In genomic region chr7:28926172-28926571, GRCm38 (mm10) we compare ENCODE assay signal across 14 mouse cellular contexts. TPM values are rescaled to one million over a fixed set of nuclear protein-coding genes. Genes with fewer than 3 reads are reported as not detected.
DNase-seq lines count a peak whose midpoint lies in the region; ATAC-seq lines count a peak whose summit lies in the region.
"Had no signal": no experiment of that assay in that cellular context is flagged by ENCODE, and none has a peak within 500 bp of the region (broad histone marks: within the 10 kb centered on the region; RNA-seq: fewer than 3 reads in every experiment).

No protein-coding gene starts in this region.

- H3K27ac ChIP-seq in heart, embryonic 13.5 days (replicated peaks) = peak overlapping the region; percentile 99
- peak overlapping the region; percentile 89 for H3K27ac ChIP-seq in lung, embryonic 15.5 days
- H3K27ac ChIP-seq in limb, embryonic 12.5 days = peak overlapping the region; percentile 97; the same call in 1 of the 2 replicates
- peak overlapping the region; percentile 95 for H3K27ac ChIP-seq in stomach, embryonic 16.5 days (ENCODE audit: low read length)

- H3K9me3 ChIP-seq in heart, embryonic 13.5 days = no peaks in the 10 kb centered on the region
- H3K9me3 ChIP-seq in lung, embryonic 15.5 days = no peaks in the 10 kb centered on the region
- no peaks in the 10 kb centered on the region for H3K9me3 ChIP-seq in limb, embryonic 12.5 days
- no peaks in the 10 kb centered on the region for H3K9me3 ChIP-seq in stomach, embryonic 16.5 days (replicated peaks; ENCODE audit: control insufficient read depth, low read length)

- H3K4me1 ChIP-seq in heart, embryonic 13.5 days = peaks cover 84% of the 10 kb centered on the region
- peaks cover 81% of the 10 kb centered on the region for H3K4me1 ChIP-seq in lung, embryonic 15.5 days
- peaks cover 80% of the 10 kb centered on the region for H3K4me1 ChIP-seq in limb, embryonic 12.5 days (replicated peaks)
- peaks cover 80% of the 10 kb centered on the region for H3K4me1 ChIP-seq in stomach, embryonic 16.5 days (ENCODE audit: control insufficient read depth, insufficient read depth, low read length)

- peak overlapping the region; percentile 20 for H3K9ac ChIP-seq in heart, embryonic 13.5 days
- no peak overlapping the region; the same call in 1 of the 2 replicates for H3K9ac ChIP-seq in lung, embryonic 15.5 days
- H3K9ac ChIP-seq in limb, embryonic 12.5 days (replicated peaks) = no peak overlapping the region
- H3K9ac ChIP-seq in stomach, embryonic 16.5 days (ENCODE audit: low read length) = peak overlapping the region; percentile 11; the same call in 1 of the 2 replicates
- H3K9ac ChIP-seq: forebrain, postnatal 0 days had no signal

- H3K4me3 ChIP-seq in heart, embryonic 13.5 days = no peak overlapping the region
- no peak overlapping the region for H3K4me3 ChIP-seq in lung, embryonic 15.5 days
- no peak overlapping the region for H3K4me3 ChIP-seq in limb, embryonic 12.5 days (replicated peaks)
- H3K4me3 ChIP-seq in stomach, embryonic 16.5 days (replicated peaks; ENCODE audit: low read length) = no peak overlapping the region

- 23% methylated on average over 2 of the region's 2 CpGs for WGBS in heart, embryonic 13.5 days
- 49% methylated on average over 2 of the region's 2 CpGs for WGBS in lung, embryonic 15.5 days
- 87% methylated on average over 2 of the region's 2 CpGs for WGBS in limb, embryonic 12.5 days
- WGBS in stomach, embryonic 16.5 days = 43% methylated on average over 2 of the region's 2 CpGs

- no peak for ATAC-seq in heart, embryonic 13.5 days (ENCODE audit: extremely low read depth, insufficient number of reproducible peaks, low FRiP score, low TSS enrichment)
- no peak for ATAC-seq in lung, embryonic 15.5 days (ENCODE audit: borderline replicate concordance, extremely low read depth, low FRiP score, low TSS enrichment)
- no peak for ATAC-seq in limb, embryonic 12.5 days (ENCODE audit: insufficient number of reproducible peaks, insufficient read depth, low FRiP score, low TSS enrichment, low read depth)
- no peak for ATAC-seq in stomach, embryonic 16.5 days (ENCODE audit: insufficient read depth, low FRiP score)
- ATAC-seq: forebrain, postnatal 0 days had no signal

- H3K36me3 ChIP-seq in heart, embryonic 13.5 days = peaks cover 23% of the 10 kb centered on the region
- 0 out of 2 replicates have a peak, but pooled peaks cover 4% of the 10 kb centered on the region for H3K36me3 ChIP-seq in lung, embryonic 15.5 days
- peaks cover 7% of the 10 kb centered on the region for H3K36me3 ChIP-seq in limb, embryonic 12.5 days
- 0 out of 2 replicates have a peak, but pooled peaks cover 5% of the 10 kb centered on the region for H3K36me3 ChIP-seq in stomach, embryonic 16.5 days (ENCODE audit: control insufficient read depth, insufficient read depth, low read length)

- H3K27me3 ChIP-seq in heart, embryonic 13.5 days (replicated peaks) = no peaks in the 10 kb centered on the region
- no peaks in the 10 kb centered on the region for H3K27me3 ChIP-seq in lung, embryonic 15.5 days
- no peaks in the 10 kb centered on the region for H3K27me3 ChIP-seq in limb, embryonic 12.5 days
- no peaks in the 10 kb centered on the region for H3K27me3 ChIP-seq in stomach, embryonic 16.5 days (ENCODE audit: control insufficient read depth, insufficient read depth, low read length)
- H3K27me3 ChIP-seq: CH12.LX had no signal

- 0 out of 2 replicates have a peak overlapping the region, but pooled peaks have one; percentile 53 for H3K4me2 ChIP-seq in heart, embryonic 13.5 days
- no peak overlapping the region for H3K4me2 ChIP-seq in lung, embryonic 15.5 days
- H3K4me2 ChIP-seq in limb, embryonic 12.5 days = no peak overlapping the region
- 0 out of 2 replicates have a peak overlapping the region, but pooled peaks have one; percentile 6 for H3K4me2 ChIP-seq in stomach, embryonic 16.5 days (ENCODE audit: low read depth, low read length)

- no peak for DNase-seq in heart, adult 11 months
- no peak for DNase-seq in lung, adult 18-20 months
- DNase-seq in layer of hippocampus, adult 8-10 months (ENCODE audit: low spot score in 2 of 2) = no peak
- no peak for DNase-seq in spleen, postnatal 10 days (ENCODE audit: low spot score in 2 of 2)
- DNase-seq: cerebellum, adult 2 months; forebrain, postnatal 0 days; right cerebral cortex, adult 18-20 months; thymus, adult 18-20 months had no signal

RNA-seq across cellular contexts. Expression of gene Actn4, which starts 36.0 kb away (rescaled TPM):
- polyA plus RNA-seq in heart, embryonic 13.5 days (2015; fragmentation: Nextera tagmentation; extraction: Ambion mirVana) = 259 and 266 TPM in 2 replicates
- polyA plus RNA-seq in lung, embryonic 15.5 days (2015; fragmentation: Nextera tagmentation; extraction: Ambion mirVana) = 287 and 302 TPM in 2 replicates
- polyA plus RNA-seq in limb, embryonic 12.5 days (2016; fragmentation: Nextera tagmentation; extraction: Ambion mirVana) = 269 and 283 TPM in 2 replicates
- 413 and 449 TPM in 2 replicates for polyA plus RNA-seq in stomach, embryonic 16.5 days (2015; fragmentation: Nextera tagmentation; extraction: Ambion mirVana)
- total RNA-seq in layer of hippocampus, adult 8-10 months (2022) = 100 to 1,000 TPM; 136 to 138 (median 137) TPM

RNA-seq across cellular contexts. Expression of gene Capn12, which starts 45.0 kb away (rescaled TPM):
- 0.15 and 0.38 TPM in 2 replicates for polyA plus RNA-seq in heart, embryonic 13.5 days (2015; fragmentation: Nextera tagmentation; extraction: Ambion mirVana)
- polyA plus RNA-seq in lung, embryonic 15.5 days (2015; fragmentation: Nextera tagmentation; extraction: Ambion mirVana) = 0.29 and 0.42 TPM in 2 replicates
- 0.26 and 0.29 TPM in 2 replicates for polyA plus RNA-seq in limb, embryonic 12.5 days (2016; fragmentation: Nextera tagmentation; extraction: Ambion mirVana)
- 0.56 and 0.59 TPM in 2 replicates for polyA plus RNA-seq in stomach, embryonic 16.5 days (2015; fragmentation: Nextera tagmentation; extraction: Ambion mirVana)
- under 1 TPM; 0.25 to 0.61 (median 0.41) TPM for total RNA-seq in layer of hippocampus, adult 8-10 months (2022)
- total RNA-seq: forebrain, postnatal 0 days; monocyte, adult 5-6 weeks had no signal

RNA-seq across cellular contexts. Expression of gene Eif3k, which starts 55.5 kb away (rescaled TPM):
- 257 and 300 TPM in 2 replicates for polyA plus RNA-seq in heart, embryonic 13.5 days (2015; fragmentation: Nextera tagmentation; extraction: Ambion mirVana)
- polyA plus RNA-seq in lung, embryonic 15.5 days (2015; fragmentation: Nextera tagmentation; extraction: Ambion mirVana) = 360 and 364 TPM in 2 replicates
- 438 and 440 TPM in 2 replicates for polyA plus RNA-seq in limb, embryonic 12.5 days (2016; fragmentation: Nextera tagmentation; extraction: Ambion mirVana)
- polyA plus RNA-seq in stomach, embryonic 16.5 days (2015; fragmentation: Nextera tagmentation; extraction: Ambion mirVana) = 339 and 345 TPM in 2 replicates
- 100 to 1,000 TPM; 182 to 214 (median 197) TPM for total RNA-seq in layer of hippocampus, adult 8-10 months (2022)

RNA-seq across cellular contexts. Expression of gene Map4k1, which starts 55.7 kb away (rescaled TPM):
- 3.4 and 5.3 TPM in 2 replicates for polyA plus RNA-seq in heart, embryonic 13.5 days (2015; fragmentation: Nextera tagmentation; extraction: Ambion mirVana)
- 7.4 and 9.8 TPM in 2 replicates for polyA plus RNA-seq in lung, embryonic 15.5 days (2015; fragmentation: Nextera tagmentation; extraction: Ambion mirVana)
- 10.9 and 11.9 TPM in 2 replicates for polyA plus RNA-seq in limb, embryonic 12.5 days (2016; fragmentation: Nextera tagmentation; extraction: Ambion mirVana)
- polyA plus RNA-seq in stomach, embryonic 16.5 days (2015; fragmentation: Nextera tagmentation; extraction: Ambion mirVana) = 7.9 and 8.4 TPM in 2 replicates
- total RNA-seq in layer of hippocampus, adult 8-10 months (2022) = 1 to 10 TPM; 1.3 to 3.5 (median 1.7) TPM

Comparison
In these comparisons a context has a peak if more than half of its experiments do, and no peak if none do; other contexts are left out.
1. H3K4me2 ChIP-seq: peak in heart, embryonic 13.5 days (single experiment) and stomach, embryonic 16.5 days (single experiment); none in lung, embryonic 15.5 days (single experiment) and limb, embryonic 12.5 days (single experiment).
2. H3K9ac ChIP-seq: peak in heart, embryonic 13.5 days (single experiment) and stomach, embryonic 16.5 days (single experiment); none in lung, embryonic 15.5 days (single experiment) and limb, embryonic 12.5 days (single experiment).
3. Peak in every context shown above with its lines, with median percentiles within 50 percentile points of each other: H3K27ac ChIP-seq.